Mouse (Mus musculus) kidney, embryonic 16.5 days (tissue): ENCODE data around the gene Cyb5r3. TPM values are rescaled to one million over a fixed set of nuclear protein-coding genes. Genes with fewer than 3 reads are reported as not detected.
A peak's percentile ranks its signal among the peaks of the same experiment; 100 is the strongest.

Experiments used
- ATAC-seq: fragments of 200-750 bp; cut with Nextera tagmentation; 2 replicates; pipeline ENCODE4 v1.8.0; 2017; ENCODE audit warnings: moderate TSS enrichment; ENCODE audit not compliant: low FRiP score, low TSS enrichment
- H3K27ac ChIP-seq: fragments of 300-500 bp; sonication (generic); 2 replicates; pipeline ENCODE4 v1.5.1; 2014; ENCODE audit warnings: low read length
- H3K27me3 ChIP-seq: fragments of 300-500 bp; sonication (generic); 2 replicates; pipeline ENCODE4 v1.6.1; 2014; ENCODE audit warnings: low read length, control low read depth, mixed read lengths; ENCODE audit not compliant: insufficient read depth
- H3K36me3 ChIP-seq: fragments of 300-500 bp; sonication (generic); 2 replicates; pipeline ENCODE4 v1.6.1; 2014; ENCODE audit warnings: low read length, control low read depth, mixed read lengths; ENCODE audit not compliant: insufficient read depth
- H3K4me1 ChIP-seq: fragments of 300-500 bp; sonication (generic); 2 replicates; pipeline ENCODE4 v1.6.1; 2014; ENCODE audit warnings: low read length, control low read depth, mixed read lengths; ENCODE audit not compliant: insufficient read depth
- H3K4me2 ChIP-seq: fragments of 300-500 bp; sonication (generic); replicated peaks from 2 replicates; pipeline ENCODE4 v1.6.1; 2014; ENCODE audit warnings: low read depth, low read length
- H3K4me3 ChIP-seq: fragments of 300-500 bp; sonication (generic); 2 replicates; pipeline ENCODE4 v1.5.1; 2014; ENCODE audit warnings: mild to moderate bottlenecking, low read length
- H3K9ac ChIP-seq: fragments of 300-500 bp; sonication (generic); replicated peaks from 2 replicates; pipeline ENCODE4 v1.6.1; 2014; ENCODE audit warnings: low read length
- H3K9me3 ChIP-seq: fragments of 300-500 bp; sonication (generic); 2 replicates; pipeline ENCODE4 v1.6.1; 2016; ENCODE audit warnings: low read length, control low read depth
- WGBS: fragments of 180-500 bp; shearing (Covaris S2); extraction: QIAGEN DNeasy Blood & Tissue Kit; methylation state at CpG from one replicate; pipeline ENCODE4 v1.1.7; 2014; 5-methylcytosine and 5-hydroxymethylcytosine counted together
- polyA plus RNA-seq: library from polyadenylated mRNA; unstranded; fragments of >200 nt; fragmentation: Nextera tagmentation; extraction: Ambion mirVana; gene quantifications from 2 replicates; pipeline ENCODE4 v1.2.1, GENCODE M21; 2015

The Cyb5r3 gene
- polyA plus RNA-seq, 1 experiment from 2014 or later, result 172 TPM

DNA sequence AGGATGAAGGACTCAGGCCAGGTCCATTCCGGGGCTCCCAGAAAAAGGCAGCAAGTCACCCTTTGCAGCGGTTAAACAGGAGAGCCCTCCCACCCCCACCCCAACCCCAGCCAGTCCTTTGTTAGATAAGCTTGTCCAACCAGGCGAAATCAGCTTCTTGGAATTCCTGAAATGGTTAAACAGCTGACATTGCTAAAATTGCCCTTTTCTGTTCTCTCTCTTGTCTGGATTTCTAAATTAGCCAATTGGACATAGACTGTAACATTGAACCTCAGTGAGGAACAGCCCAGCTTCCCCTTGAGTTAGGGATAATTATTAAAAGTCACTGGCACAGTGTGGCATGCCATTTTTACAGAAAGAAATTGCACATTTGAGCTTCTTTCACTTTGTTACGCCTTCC is 30.0 kb upstream of the Cyb5r3 start:
- H3K4me1 ChIP-seq, result 0 out of 2 replicates have a peak, but pooled peaks cover 7% of the 10 kb centered on the region
- ATAC-seq, result no peak
- no peak overlapping the region for H3K9ac ChIP-seq
- H3K27ac ChIP-seq, result no peak overlapping the region
- 85% methylated on average over 4 of the region's 4 CpGs for WGBS
- H3K4me3 ChIP-seq, result no peak overlapping the region
- no peaks in the 10 kb centered on the region for H3K27me3 ChIP-seq
- no peaks in the 10 kb centered on the region for H3K36me3 ChIP-seq
- H3K9me3 ChIP-seq, result no peaks in the 10 kb centered on the region
- no peak overlapping the region for H3K4me2 ChIP-seq

DNA sequence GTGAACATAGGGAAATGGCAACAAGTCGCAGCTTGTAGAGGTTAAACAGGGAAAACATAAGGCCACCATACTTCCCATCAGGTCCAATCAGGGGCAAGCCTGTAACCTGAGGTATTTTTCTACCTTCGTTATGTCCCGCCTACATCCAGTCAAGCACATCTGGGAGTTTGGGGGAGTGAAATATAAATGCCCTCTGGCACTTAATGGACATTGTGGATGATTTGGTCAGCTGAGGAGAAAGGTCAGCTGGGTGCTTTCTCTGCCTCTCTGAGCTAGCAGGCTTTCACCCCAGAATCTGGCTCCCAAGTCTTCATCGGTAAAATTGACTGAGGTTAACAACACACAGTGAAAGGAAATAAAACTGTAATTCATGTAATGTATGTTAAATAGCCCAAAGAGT is 21.0 kb upstream of the Cyb5r3 start:
- no peak for ATAC-seq
- H3K4me2 ChIP-seq, result no peak overlapping the region
- WGBS, result 90% methylated on average over 4 of the region's 4 CpGs
- no peaks in the 10 kb centered on the region for H3K27me3 ChIP-seq
- H3K4me1 ChIP-seq, result no peaks in the 10 kb centered on the region
- H3K36me3 ChIP-seq, result no peaks in the 10 kb centered on the region
- H3K27ac ChIP-seq, result no peak overlapping the region
- 0 out of 2 replicates have a peak, but pooled peaks cover 2% of the 10 kb centered on the region for H3K9me3 ChIP-seq
- no peak overlapping the region for H3K4me3 ChIP-seq
- no peak overlapping the region for H3K9ac ChIP-seq

DNA sequence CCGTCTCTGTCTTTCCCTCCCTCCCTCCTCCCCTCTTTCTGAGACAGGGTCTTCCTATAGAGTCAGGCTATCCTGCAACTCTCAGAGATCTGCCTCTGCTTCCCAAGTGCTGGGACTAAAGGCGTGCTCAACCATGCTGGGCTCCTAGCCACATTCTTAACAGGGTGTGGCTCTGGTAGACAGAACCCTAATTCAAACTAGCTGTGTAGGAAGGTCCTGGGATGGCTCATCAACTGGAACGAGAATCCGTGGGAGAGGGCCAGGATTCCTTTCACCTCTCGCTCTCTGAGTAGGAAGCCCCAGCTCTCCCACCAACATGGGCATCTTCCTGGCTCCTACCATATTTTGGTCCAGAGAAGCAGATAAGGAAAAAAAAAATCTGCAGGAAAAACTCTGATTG is 10.0 kb upstream of the Cyb5r3 start:
- H3K27ac ChIP-seq, result no peak overlapping the region
- 50% methylated on average over 5 of the region's 5 CpGs for WGBS
- 0 out of 2 replicates have a peak, but pooled peaks have one; percentile 54 for ATAC-seq
- no peaks in the 10 kb centered on the region for H3K36me3 ChIP-seq
- peaks cover 3% of the 10 kb centered on the region; the same call in 1 of the 2 replicates for H3K4me1 ChIP-seq
- H3K4me2 ChIP-seq, result no peak overlapping the region
- no peak overlapping the region for H3K4me3 ChIP-seq
- no peaks in the 10 kb centered on the region for H3K9me3 ChIP-seq
- H3K9ac ChIP-seq, result no peak overlapping the region
- no peaks in the 10 kb centered on the region for H3K27me3 ChIP-seq

DNA sequence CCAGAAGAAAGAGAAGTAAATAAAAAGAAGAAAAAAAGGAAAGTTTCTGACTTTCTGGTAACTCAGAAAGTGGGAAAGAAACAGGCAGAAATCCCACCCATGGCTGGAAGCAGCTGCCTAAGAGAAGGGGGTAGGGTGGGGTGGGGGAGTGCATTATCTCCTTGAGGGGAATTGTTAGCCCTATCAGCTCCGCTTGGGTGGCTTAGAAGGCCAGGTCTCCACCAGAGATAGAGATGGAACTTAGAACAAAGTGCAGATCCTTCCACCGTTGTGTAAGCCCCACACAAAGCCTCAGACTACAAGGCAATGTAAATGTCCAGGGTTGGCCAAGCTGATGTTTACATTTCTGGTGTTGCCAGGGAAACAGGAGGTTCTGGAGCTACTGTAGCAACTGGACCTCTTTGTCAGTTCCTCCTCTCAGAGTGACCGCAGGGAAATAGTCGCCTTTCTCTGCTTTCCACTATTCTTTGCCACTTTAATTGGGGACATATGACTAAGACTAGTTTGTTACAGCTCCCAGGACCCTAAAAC is 9.5 kb upstream of the Cyb5r3 start:
- Histone ChIP-seq H3K9ac (no peak overlapping the region), H3K4me3 (no peak overlapping the region), H3K27ac (no peak overlapping the region), H3K4me1 (peaks cover 3% of the 10 kb centered on the region; the same call in 1 of the 2 replicates), H3K36me3 (no peaks in the 10 kb centered on the region), H3K27me3 (no peaks in the 10 kb centered on the region), H3K4me2 (no peak overlapping the region), H3K9me3 (no peaks in the 10 kb centered on the region)
- ATAC-seq, result no peak
- WGBS, result 64% methylated on average over 4 of the region's 4 CpGs

DNA sequence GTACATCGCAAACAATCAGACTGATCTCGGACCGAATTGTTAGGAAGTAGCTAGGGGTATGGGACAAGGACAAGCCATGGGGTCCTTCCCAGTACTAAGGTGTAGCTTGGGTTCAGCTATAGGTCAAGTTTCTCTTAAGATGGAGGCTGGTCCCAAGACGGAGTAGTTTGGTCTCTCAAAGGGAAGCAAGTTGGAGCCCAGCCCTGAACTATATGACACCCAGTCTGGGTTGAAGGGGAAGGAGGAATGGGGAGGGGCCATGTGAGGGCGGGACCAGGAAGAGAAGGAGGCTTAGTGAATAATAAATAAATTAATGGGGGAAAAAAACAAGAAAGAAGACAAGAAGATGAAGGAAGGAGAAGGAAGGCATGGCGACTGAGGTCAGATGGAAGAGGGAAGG is 7.6 kb upstream of the Cyb5r3 start:
- no peak for ATAC-seq
- Histone ChIP-seq H3K9ac (no peak overlapping the region), H3K4me1 (peaks cover 3% of the 10 kb centered on the region; the same call in 1 of the 2 replicates), H3K9me3 (no peaks in the 10 kb centered on the region), H3K4me2 (no peak overlapping the region), H3K27ac (no peak overlapping the region), H3K27me3 (no peaks in the 10 kb centered on the region), H3K4me3 (no peak overlapping the region), H3K36me3 (no peaks in the 10 kb centered on the region)
- 77% methylated on average over 6 of the region's 6 CpGs for WGBS

DNA sequence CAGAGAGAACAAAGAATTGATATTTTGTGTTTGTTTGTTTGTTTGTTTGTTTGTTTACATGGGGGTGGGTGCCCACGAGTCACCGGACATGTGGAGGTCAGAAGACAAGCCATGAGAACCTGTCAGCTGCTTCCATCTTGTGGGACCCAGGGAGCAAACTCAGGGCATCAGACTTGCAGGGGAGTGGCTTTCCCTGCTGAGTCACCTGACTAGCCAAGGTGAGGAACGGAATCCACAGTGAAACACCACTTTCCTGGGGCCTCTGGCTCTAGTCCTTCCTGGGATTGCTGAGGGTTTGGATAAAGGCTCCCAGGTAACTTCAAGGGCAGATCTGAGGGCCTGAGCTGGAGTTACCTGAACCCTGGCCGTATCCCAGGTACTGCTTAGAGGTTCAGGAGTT is 4.3 kb upstream of the Cyb5r3 start:
- H3K9ac ChIP-seq, result no peak overlapping the region
- WGBS, result 72% methylated on average over 4 of the region's 4 CpGs
- H3K36me3 ChIP-seq, result no peaks in the 10 kb centered on the region

DNA sequence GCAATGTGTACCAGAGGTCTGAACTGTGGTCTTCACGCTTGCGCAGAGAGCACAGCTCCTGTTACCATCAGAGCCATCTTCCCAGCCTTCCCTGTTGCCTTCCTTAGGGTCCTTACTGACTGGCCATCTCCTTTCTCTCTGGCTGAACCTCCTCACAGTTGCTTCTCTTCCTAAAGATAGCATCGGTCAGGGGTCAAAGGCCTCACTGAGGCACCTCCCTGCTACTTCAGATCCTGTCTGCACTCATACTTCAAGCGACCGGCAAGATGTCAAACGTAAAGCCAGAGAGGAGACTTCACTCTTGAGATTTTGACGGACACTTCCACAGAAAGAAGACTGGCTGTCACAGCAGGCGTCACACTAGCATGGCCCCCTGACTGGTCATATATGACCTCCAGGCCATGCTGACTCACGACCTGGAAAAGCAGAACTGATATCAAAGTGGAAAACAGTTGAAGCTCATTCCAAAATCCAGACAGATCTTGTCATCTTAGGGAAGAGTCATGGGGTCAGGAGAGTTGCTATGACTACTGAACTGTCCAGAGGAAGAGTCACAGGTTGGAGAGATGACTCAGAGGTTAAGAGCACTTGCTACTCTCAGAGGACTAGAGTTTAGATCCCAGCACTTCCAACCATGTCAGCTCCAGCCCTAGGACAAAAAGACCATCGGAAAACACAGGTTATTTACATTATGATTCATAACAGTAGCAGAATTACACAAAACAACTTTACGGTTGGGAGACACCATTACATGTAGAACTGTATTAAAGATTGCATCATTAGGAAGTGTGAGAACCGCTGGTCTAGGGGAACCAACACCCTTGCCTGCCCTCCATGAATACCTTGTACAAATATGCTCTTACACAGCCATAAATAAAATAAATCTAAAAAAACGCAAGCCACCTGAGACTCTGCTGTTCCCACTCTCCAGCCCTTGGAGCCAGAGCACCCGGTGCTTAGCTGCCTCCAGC is 1.8 kb upstream of the Cyb5r3 start:
- WGBS, result 88% methylated on average over 14 of the region's 14 CpGs
- ATAC-seq, result no peak
- no peaks in the 10 kb centered on the region for H3K27me3 ChIP-seq
- H3K9ac ChIP-seq, result no peak overlapping the region
- H3K36me3 ChIP-seq, result no peaks in the 10 kb centered on the region
- H3K4me3 ChIP-seq, result no peak overlapping the region
- H3K9me3 ChIP-seq, result no peaks in the 10 kb centered on the region
- H3K4me1 ChIP-seq, result peaks cover 30% of the 10 kb centered on the region
- H3K27ac ChIP-seq, result no peak overlapping the region
- H3K4me2 ChIP-seq, result no peak overlapping the region

More for the DNA sequence above, 4.3 kb upstream of the Cyb5r3 start:
- no peaks in the 10 kb centered on the region for H3K27me3 ChIP-seq
- no peak overlapping the region for H3K4me3 ChIP-seq
- ATAC-seq, result no peak
- H3K27ac ChIP-seq, result no peak overlapping the region
- no peak overlapping the region for H3K4me2 ChIP-seq
- peaks cover 6% of the 10 kb centered on the region; the same call in 1 of the 2 replicates for H3K4me1 ChIP-seq
- no peaks in the 10 kb centered on the region for H3K9me3 ChIP-seq

DNA sequence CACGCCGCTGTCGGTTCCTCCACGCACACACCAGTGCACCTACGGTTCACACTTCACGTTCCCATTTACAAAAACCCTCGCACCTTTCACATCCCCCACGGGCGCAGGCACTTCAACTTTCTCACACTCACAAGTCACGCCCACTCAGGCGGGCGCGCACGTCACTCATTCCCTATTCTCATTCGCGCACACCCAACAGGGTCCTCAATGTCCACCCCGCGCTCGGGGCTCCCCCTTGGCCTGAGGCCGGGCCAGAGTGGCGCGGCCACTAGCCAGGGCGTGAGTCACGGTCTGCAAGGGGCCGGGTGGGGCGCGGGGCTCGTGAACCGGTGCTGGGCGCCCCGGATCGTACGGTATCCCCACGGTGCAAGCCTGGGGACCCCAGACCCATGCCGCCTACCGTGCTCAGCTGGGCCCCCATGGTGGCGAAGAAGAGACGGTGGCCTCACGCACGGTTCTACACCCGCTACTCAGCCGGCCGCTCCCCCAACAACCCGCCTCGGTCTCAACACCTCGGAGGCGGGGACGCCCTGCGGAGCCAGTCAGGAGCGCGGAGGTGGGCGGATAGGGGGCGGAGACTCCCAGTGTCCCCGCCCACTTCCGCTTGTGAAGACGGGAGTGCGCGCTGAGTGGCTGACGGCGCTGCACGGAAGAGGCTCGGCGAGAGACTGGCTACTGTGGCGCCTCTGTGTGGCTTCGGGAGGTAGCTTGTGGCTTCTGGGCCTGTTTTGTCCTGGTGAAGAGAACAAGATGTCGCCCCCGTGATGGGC is 495 bp downstream of the Cyb5r3 start:
- Histone ChIP-seq H3K27me3 (no peaks in the 10 kb centered on the region), H3K27ac (peak overlapping the region; percentile 89), H3K4me1 (peaks cover 50% of the 10 kb centered on the region), H3K36me3 (0 out of 2 replicates have a peak, but pooled peaks cover 2% of the 10 kb centered on the region), H3K9ac (peak overlapping the region; percentile 75), H3K4me3 (peak overlapping the region; percentile 75), H3K9me3 (no peaks in the 10 kb centered on the region), H3K4me2 (peak overlapping the region; percentile 86)
- WGBS, result under 1% methylated on average over 67 of the region's 67 CpGs
- ATAC-seq, result peak; percentile 95

DNA sequence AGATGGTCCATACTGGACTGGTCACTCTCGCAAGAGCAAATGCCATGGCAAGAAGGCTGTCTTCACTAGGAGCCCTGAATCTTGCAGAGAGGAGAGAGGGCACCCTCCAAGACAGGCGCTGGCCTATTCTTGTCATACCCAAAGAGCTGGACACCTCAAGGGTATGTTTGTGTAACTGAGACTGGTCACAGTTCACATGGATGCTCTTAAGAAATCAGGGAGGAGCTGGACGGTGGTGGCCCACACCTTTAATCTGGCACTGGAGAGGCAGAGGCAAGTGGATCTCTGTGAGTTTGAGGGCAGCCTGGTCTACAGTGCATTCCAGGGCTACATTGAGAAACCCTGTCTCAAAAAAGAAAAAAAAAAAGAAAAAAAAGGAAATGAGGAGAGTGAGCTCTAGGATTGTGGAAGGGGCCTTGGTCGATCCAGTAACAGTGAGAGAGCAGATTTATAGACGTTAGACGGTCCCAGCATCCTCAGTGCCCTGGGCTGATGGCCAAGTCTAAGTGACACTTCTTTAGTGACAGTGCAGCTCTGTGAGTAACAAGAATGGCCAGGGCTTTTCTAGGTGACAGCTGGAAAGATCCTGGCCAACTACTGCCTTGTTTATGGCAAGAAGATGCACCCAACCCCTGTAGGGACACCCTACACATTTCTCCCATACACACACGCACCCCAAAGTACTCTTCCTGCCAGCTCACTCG is 1.3 kb downstream of the Cyb5r3 start:
- Histone ChIP-seq H3K9me3 (no peaks in the 10 kb centered on the region), H3K4me1 (peaks cover 55% of the 10 kb centered on the region), H3K4me3 (peak overlapping the region; percentile 75), H3K27ac (peak overlapping the region; percentile 81; the same call in 1 of the 2 replicates), H3K27me3 (no peaks in the 10 kb centered on the region), H3K9ac (peak overlapping the region; percentile 75), H3K36me3 (0 out of 2 replicates have a peak, but pooled peaks cover 2% of the 10 kb centered on the region), H3K4me2 (peak overlapping the region; percentile 86)
- 35% methylated on average over 8 of the region's 8 CpGs for whole genome bisulfite sequencing
- ATAC-seq, result no peak
